Mouse (Mus musculus) CH12.LX (cell line): ENCODE measurements around the gene Cks2. TPM values are rescaled to one million over a fixed set of nuclear protein-coding genes. Genes with fewer than 3 reads are reported as not detected.

Experiments
- DNase-seq: peaks from one replicate; pipeline ENCODE4 v3.0.0-alpha.2; 2013; ENCODE audit errors: extremely low read depth
- H3K27ac ChIP-seq: 2 replicates; pipeline ENCODE4 v1.5.1; 2012; ENCODE audit warnings: low read depth, mild to moderate bottlenecking, control low read depth, moderate library complexity; ENCODE audit not compliant: insufficient read depth
- H3K27me3 ChIP-seq: replicated peaks from 2 replicates; pipeline ENCODE3; 2012; ENCODE audit warnings: inconsistent platforms
- H3K36me3 ChIP-seq, 2 experiments: replicated peaks in 1 of 2; 2 replicates each; pipeline versions ENCODE3 to v1.6.1; 2012; ENCODE audit warnings: inconsistent platforms in 1 of 2, low read length in 1 of 2, mild to moderate bottlenecking in 1 of 2, mixed read lengths in 1 of 2, moderate library complexity in 1 of 2; ENCODE audit not compliant: control insufficient read depth in 1 of 2, insufficient read depth in 1 of 2
- H3K4me1 ChIP-seq, 2 experiments: 2 replicates each; pipeline ENCODE4 v1.6.1; 2012; ENCODE audit warnings: inconsistent platforms in 1 of 2, moderate library complexity in 1 of 2; ENCODE audit not compliant: insufficient read depth in 2 of 2, control insufficient read depth in 1 of 2
- H3K4me2 ChIP-seq: 2 replicates; pipeline ENCODE4 v1.6.1; 2012; ENCODE audit warnings: low read depth, mild to moderate bottlenecking, control low read depth; ENCODE audit not compliant: poor library complexity, insufficient read depth, severe bottlenecking
- H3K4me3 ChIP-seq, 3 experiments: fragments of 150-350 bp in 1 of 3; sonication (generic) in 1 of 3; replicated peaks in 1 of 3; 2 replicates each; pipeline versions ENCODE3 to v1.5.1; 2011 to 2012; ENCODE audit warnings: low read depth in 2 of 3, low read length in 2 of 3, mild to moderate bottlenecking in 2 of 3, moderate library complexity in 2 of 3, control low read depth in 1 of 3, improper control_type of control experiment in 1 of 3, inconsistent platforms in 1 of 3, mixed read lengths in 1 of 3; ENCODE audit not compliant: poor library complexity in 1 of 3
- H3K79me2 ChIP-seq: replicated peaks from 2 replicates; pipeline ENCODE4 v1.6.1; 2012; ENCODE audit warnings: mild to moderate bottlenecking, moderate library complexity; ENCODE audit not compliant: control insufficient read depth, poor library complexity, insufficient read depth, severe bottlenecking; ENCODE audit errors: extremely low read depth
- H3K9ac ChIP-seq: 2 replicates; pipeline ENCODE4 v1.6.1; 2012; ENCODE audit warnings: low read depth, mild to moderate bottlenecking, control low read depth, moderate library complexity; ENCODE audit not compliant: insufficient read depth
- H3K9me3 ChIP-seq: replicated peaks from 2 replicates; pipeline ENCODE3; 2012; ENCODE audit warnings: low read length, inconsistent platforms, mixed read lengths
- CHD1 ChIP-seq: IDR thresholded peaks from 2 replicates; pipeline ENCODE4 v1.6.1; 2012; ENCODE audit warnings: low read depth, low read length, improper control_type of control experiment, inconsistent platforms
- CHD2 ChIP-seq: IDR thresholded peaks from 2 replicates; pipeline ENCODE4 v1.6.1; 2011; ENCODE audit warnings: low read length, improper control_type of control experiment
- CTCF ChIP-seq, 2 experiments: IDR thresholded peaks in 1 of 2; conservative IDR thresholded peaks in 1 of 2; 2 replicates each; pipeline ENCODE4 v1.5.1; 2011 to 2012; ENCODE audit warnings: low read depth in 2 of 2, low read length in 2 of 2, improper control_type of control experiment in 1 of 2, inconsistent platforms in 1 of 2, mild to moderate bottlenecking in 1 of 2, moderate library complexity in 1 of 2
- E2F4 ChIP-seq: IDR thresholded peaks from 2 replicates; pipeline ENCODE4 v1.6.1; 2011; ENCODE audit warnings: low read depth, low read length, improper control_type of control experiment; ENCODE audit not compliant: insufficient replicate concordance
- ELF1 ChIP-seq: IDR thresholded peaks from 2 replicates; pipeline ENCODE4 v1.6.1; 2014; ENCODE audit warnings: low read depth, mild to moderate bottlenecking, inconsistent platforms, low read length, improper control_type of control experiment
- EP300 ChIP-seq: IDR thresholded peaks from 2 replicates; pipeline ENCODE4 v1.6.1; 2011; ENCODE audit warnings: low read length, improper control_type of control experiment
- GABPA ChIP-seq: IDR thresholded peaks from 2 replicates; pipeline ENCODE4 v1.6.1; 2012; ENCODE audit warnings: low read depth, low read length, improper control_type of control experiment, inconsistent platforms; ENCODE audit not compliant: insufficient replicate concordance
- HCFC1 ChIP-seq: IDR thresholded peaks from 2 replicates; pipeline ENCODE4 v1.6.1; 2012; ENCODE audit warnings: low read depth, mild to moderate bottlenecking, inconsistent platforms, low read length, improper control_type of control experiment
- KAT2A ChIP-seq: IDR thresholded peaks from 2 replicates; pipeline ENCODE4 v1.6.1; 2012; ENCODE audit warnings: low read length, improper control_type of control experiment, inconsistent platforms; ENCODE audit not compliant: insufficient replicate concordance
- MEF2A ChIP-seq: IDR thresholded peaks from 2 replicates; pipeline ENCODE4 v1.6.1; 2014; ENCODE audit warnings: low read depth, mild to moderate bottlenecking, inconsistent platforms, low read length, improper control_type of control experiment, borderline replicate concordance
- NRF1 ChIP-seq: IDR thresholded peaks from 2 replicates; pipeline ENCODE4 v1.6.1; 2014; ENCODE audit warnings: low read depth, mild to moderate bottlenecking, inconsistent platforms, low read length, improper control_type of control experiment, moderate library complexity
- PAX5 ChIP-seq: IDR thresholded peaks from 2 replicates; pipeline ENCODE4 v1.6.1; 2012; ENCODE audit warnings: low read length, inconsistent platforms, mixed read lengths
- POLR2A ChIP-seq: IDR thresholded peaks from 2 replicates; pipeline ENCODE4 v1.6.1; 2011; ENCODE audit warnings: low read depth, mild to moderate bottlenecking, improper control_type of control experiment, low read length
- POLR2AphosphoS2 ChIP-seq: IDR thresholded peaks from 2 replicates; pipeline ENCODE4 v1.6.1; 2011; ENCODE audit warnings: low read depth, low read length, improper control_type of control experiment
- RCOR1 ChIP-seq: conservative IDR thresholded peaks from 2 replicates; pipeline ENCODE4 v1.6.1; 2012; ENCODE audit warnings: low read depth, mild to moderate bottlenecking, inconsistent platforms, low read length, improper control_type of control experiment
- SMC3 ChIP-seq: IDR thresholded peaks from 2 replicates; pipeline ENCODE4 v1.6.1; 2011; ENCODE audit warnings: low read depth, low read length, improper control_type of control experiment
- USF2 ChIP-seq: conservative IDR thresholded peaks from 2 replicates; pipeline ENCODE4 v1.6.1; 2011; ENCODE audit warnings: low read depth, low read length, improper control_type of control experiment
- ZKSCAN1 ChIP-seq: IDR thresholded peaks from 2 replicates; pipeline ENCODE4 v1.6.1; 2012; ENCODE audit warnings: low read depth, inconsistent platforms, low read length, improper control_type of control experiment, borderline replicate concordance
- dilution Hi-C: fragments of 300-500 bp; cut with MboI; formaldehyde crosslinking; loops from 2 replicates; pipeline ENCODE4 v1.14.3; 2020; ENCODE audit warnings: low sequenced_read_pairs; ENCODE audit not compliant: extremely low pct_unique_long_range_greater_than_20kb, extremely low pct_ligation_motif_present
- in situ Hi-C: fragments of 300-500 bp; cut with MboI; formaldehyde crosslinking; loops from 3 replicates; pipeline ENCODE4 v1.14.3; 2019; ENCODE audit warnings: low sequenced_read_pairs, low pct_ligation_motif_present, low pct_unique_long_range_greater_than_20kb, mixed read lengths
- polyA plus RNA-seq: library from polyadenylated mRNA; unstranded; fragments of >175 nt; gene quantifications from 2 replicates; pipeline ENCODE4 v1.2.1, GENCODE M21; 2012; ENCODE audit warnings: low read depth; ENCODE audit not compliant: insufficient read length
- total RNA-seq, 2 experiments: library from RNA; depleted of rRNA; stranded (reverse); fragments of 300-350 nt in 1 of 2; fragments of >200 nt in 1 of 2; gene quantifications; 2 replicates each; pipeline ENCODE4 v1.2.3; 2012 to 2014

Cks2 gene
- total and polyA plus RNA-seq, 3 experiments, result 142 to 465 (median 143) TPM

DNA sequence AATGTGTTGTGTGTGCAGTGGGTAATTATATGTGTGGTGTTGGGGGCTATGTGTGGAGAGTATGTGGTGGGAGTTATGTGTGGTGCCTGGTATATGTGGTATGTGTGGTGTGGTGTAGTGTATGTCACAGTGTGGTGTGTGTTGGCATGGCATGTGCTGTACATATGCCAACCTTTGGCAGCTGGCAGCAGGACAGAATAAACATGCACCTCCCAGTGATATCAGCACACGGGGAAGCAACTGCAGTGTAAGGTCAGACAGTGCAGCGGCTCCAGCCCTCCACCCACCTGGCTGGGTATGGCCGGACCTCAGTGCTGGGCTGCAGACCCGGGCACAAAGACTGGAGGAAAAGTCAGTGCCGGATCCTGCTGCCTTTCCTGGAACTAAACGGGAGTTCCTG is 52.4 kb downstream of the Cks2 start:
- in situ Hi-C loops, result no loop called here

DNA sequence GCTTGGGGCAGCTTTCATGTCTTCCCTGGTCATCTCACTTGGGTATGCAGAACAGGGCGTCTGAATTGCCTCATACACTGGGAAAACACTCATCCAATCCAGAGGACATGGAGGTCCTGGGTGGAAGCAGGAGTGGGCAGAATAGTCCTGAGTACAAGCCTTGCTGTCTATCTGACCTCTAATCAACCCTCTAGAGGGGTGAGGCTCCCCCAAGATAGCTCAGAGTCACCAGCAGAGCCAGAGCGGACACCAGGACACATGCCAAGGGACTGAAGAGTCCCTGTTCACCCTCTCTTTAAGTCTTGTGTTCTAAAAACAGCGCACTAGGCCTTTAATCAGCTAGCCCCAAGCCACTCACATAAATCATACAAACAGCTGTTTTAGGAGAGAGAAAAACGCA is 52.9 kb downstream of the Cks2 start:
- peaks cover 6 to 30% of the 10 kb centered on the region in 2 experiments; a peak in 3 of 4 replicates for H3K4me1 ChIP-seq
- no peak for DNase-seq
- dilution Hi-C loops, result no loop called here
- no peak overlapping the region for H3K9ac ChIP-seq
- H3K27me3 ChIP-seq, result no peaks in the 10 kb centered on the region
- no peaks in the 10 kb centered on the region for H3K79me2 ChIP-seq
- in situ Hi-C loops, result no loop called here
- peaks cover 21 to 58% of the 10 kb centered on the region in 2 experiments for H3K36me3 ChIP-seq
- no peaks in the 10 kb centered on the region for H3K9me3 ChIP-seq
- no peak overlapping the region for H3K27ac ChIP-seq
- TF ChIP-seq NRF1, result no peak
- no peak overlapping the region for H3K4me3 ChIP-seq
- no peak overlapping the region for H3K4me2 ChIP-seq

More for the DNA sequence above, 52.4 kb downstream of the Cks2 start:
- no peak for TF ChIP-seq RCOR1
- no peak for TF ChIP-seq CHD1
- no peak for TF ChIP-seq EP300
- TF ChIP-seq KAT2A, result no peak
- TF ChIP-seq HCFC1, result no peak
- TF ChIP-seq GABPA, result no peak
- no peak for TF ChIP-seq POLR2A
- no peak for TF ChIP-seq CTCF (conservative IDR thresholded peaks at IDR 0.05 in 1 of 2, IDR thresholded peaks at IDR 0.05 in 1 of 2; ENCODE audit: low read depth in 2 of 2, low read length in 2 of 2)
- no peak for TF ChIP-seq ZKSCAN1
- no peak for TF ChIP-seq SMC3
- no peak for TF ChIP-seq CHD2
- no peak for TF ChIP-seq ELF1
- TF ChIP-seq PAX5, result no peak
- no peak for TF ChIP-seq E2F4
- TF ChIP-seq POLR2AphosphoS2, result no peak
- TF ChIP-seq NRF1, result no peak
- TF ChIP-seq USF2, result no peak
- TF ChIP-seq MEF2A, result no peak
- H3K27ac ChIP-seq, result no peak overlapping the region
- H3K9me3 ChIP-seq, result no peaks in the 10 kb centered on the region
- no peaks in the 10 kb centered on the region for H3K79me2 ChIP-seq
- no peak overlapping the region for H3K4me2 ChIP-seq
- H3K4me1 ChIP-seq, result peaks cover 6 to 26% of the 10 kb centered on the region in 2 experiments; a peak in 3 of 4 replicates
- DNase-seq, result no peak
- H3K36me3 ChIP-seq, result peaks cover 17 to 57% of the 10 kb centered on the region in 2 experiments
- no peaks in the 10 kb centered on the region for H3K27me3 ChIP-seq
- no peak overlapping the region for H3K9ac ChIP-seq
- H3K4me3 ChIP-seq, result no peak overlapping the region
- dilution Hi-C loops, result no loop called here
